Mouse (Mus musculus) cerebellum, adult 11 months (tissue): Measurements from ENCODE around the gene Zpbp2.

Experiments
- DNase-seq: peaks from one replicate; pipeline ENCODE4 v3.0.0; 2022

Zpbp2 gene

DNA sequence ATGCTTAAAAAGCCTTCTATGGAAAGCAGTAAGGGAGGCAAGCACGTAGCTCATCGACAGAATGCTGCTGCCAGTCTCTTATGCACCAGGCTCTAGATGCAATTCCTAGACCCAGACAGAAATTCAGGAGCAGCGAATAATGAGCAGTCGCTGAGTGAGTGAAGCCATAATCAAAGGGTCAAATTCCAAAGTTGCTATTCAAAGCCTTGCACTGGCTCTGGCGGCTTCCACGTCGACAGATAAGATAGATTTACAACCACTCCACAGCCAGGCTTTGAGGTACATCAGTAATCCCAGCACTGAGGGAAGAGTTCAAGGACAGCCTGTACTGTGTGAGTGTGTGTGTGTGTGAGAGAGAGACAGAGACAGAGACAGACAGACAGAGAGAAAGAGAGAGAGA is 10.0 kb downstream of the Zpbp2 start:
- DNase-seq = no peak

DNA sequence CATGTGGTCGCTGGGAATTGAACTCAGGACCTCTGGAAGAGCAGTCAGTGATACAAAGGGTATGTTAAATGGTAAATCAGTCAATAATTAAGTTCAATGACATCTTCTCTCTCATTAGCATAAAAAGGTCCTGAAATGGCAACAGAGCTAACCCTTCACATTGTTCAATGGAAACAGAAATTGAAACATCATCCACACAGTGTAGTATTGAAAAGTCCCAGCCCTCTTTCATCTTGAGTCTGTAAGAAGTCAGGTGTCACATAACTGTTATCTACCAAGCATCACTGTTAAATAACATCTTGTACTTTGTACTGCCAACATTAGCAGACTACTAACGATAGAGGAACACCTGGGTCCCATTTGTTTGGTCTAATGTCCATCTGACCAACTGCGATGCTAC is 12.1 kb downstream of the Zpbp2 start:
- DNase-seq = no peak

DNA sequence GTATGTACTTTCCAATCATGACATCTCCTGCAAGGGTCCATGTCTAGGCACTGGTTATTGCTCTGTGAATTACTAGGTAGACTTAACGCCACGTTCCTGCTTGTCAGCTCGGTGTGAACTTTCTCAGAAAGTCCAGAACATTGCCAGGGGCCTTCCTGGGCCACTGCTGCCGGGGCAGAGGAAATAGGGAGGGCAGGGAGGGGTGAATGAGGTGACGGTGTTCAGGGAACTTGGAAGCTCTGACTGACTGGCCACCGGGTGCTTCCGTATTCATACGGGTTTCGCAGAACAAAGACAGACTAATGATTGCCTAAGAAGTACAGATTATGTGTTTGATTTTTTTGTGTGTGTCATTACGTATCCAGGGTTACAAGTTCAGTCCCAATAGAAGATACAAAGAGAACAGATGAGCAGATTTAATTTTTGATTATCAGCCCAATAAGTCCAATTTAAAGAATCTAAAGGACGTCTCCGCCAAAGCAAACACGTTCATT is 13.1 kb downstream of the Zpbp2 start:
- DNase-seq = no peak

DNA sequence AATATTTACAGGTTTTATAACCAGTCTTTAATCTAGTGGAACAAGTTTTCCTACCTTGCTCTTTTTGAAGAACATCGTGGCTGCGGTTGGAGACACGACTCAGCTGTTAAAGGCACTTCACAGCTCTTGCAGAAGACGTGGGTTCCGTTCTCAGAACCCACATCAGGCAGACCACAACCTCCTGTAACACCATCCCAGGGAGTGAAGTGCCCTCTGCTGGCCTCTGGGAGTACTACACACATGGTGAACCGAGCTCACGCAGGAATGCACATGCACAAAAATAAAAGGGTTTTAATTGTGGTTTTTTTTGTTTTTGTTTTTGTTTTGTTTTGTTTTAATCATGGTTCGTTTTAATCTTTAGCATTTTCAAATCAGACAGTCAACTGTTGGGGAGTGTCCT is 17.4 kb downstream of the Zpbp2 start:
- no peak for DNase-seq

DNA sequence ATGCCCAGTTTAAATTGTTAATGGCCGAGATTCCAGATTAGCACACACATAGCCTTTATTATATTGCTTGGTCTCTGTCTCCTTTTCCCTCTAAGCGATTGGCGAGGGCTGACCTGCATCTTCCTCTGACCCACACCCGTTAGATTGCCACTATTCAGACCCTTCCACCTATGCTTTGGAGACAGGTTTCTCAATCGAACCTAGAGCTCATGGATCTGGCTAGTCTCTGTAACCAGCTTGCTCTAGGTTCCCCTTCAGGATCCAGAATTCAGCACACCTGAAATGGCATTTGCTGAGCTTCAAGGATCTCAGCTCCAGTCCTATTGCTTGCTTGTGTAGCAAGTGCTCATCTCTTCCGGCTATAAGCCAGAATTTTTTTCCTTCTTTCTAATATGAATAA is 18.6 kb downstream of the Zpbp2 start:
- DNase-seq = no peak

DNA sequence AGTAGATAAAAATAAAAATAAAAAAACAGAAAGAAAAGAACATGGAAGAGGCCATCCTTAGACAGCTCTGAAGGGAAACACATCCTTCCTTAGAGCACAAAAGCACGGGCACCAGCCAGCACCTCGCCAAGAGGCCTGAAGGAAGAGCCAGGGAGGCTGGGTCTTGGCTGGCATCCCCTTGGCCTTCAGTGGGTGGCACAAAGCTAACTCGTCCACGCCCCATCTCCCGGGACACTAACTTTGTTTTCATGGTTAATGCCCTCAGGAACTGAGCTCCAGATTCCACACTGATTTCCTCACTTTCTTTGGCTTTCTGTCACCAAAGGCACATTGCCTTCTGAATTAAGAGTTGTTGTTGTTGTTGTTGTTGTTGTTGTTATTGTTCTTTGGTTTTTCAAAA is 26.9 kb downstream of the Zpbp2 start:
- DNase-seq = no peak

DNA sequence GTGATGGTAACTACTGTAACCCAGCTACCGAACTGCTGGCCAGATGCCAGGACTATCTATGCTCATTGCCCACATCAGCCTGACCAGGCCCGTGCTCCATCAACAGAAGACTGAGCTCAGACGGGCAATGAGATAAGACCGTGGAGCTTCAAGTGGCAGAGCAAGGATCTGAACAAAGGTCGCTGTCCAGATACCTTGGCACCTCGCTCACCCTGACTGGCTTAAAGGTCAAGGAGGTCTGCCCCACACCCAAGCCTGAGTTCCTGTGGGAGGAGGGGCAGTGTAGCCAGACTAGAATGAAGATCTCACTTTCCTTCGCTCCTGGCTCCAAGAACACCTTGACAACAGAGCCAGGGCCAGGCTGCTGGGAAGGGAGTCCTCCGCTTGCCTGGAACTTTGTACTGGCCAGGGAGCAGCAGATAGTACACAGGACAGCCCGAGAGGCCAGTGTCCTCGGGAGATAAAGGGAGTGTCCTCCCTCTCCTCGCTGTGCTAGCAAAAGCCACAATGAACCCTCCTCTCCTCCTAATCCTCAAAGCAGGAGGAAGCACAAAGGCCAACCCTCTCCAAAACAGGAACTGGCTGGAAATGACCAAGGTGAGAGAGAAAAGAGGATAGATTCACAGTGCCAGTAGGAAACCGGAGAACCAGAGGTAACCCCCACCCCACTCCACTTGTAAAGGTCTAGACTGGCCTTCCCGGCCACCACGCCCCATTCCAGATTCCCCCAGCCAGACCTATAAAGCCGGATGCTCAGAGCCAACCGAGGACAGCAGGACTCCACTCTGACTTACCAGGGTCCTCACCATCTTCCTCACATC is 29.6 kb downstream of the Zpbp2 start:
- no peak for DNase-seq

DNA sequence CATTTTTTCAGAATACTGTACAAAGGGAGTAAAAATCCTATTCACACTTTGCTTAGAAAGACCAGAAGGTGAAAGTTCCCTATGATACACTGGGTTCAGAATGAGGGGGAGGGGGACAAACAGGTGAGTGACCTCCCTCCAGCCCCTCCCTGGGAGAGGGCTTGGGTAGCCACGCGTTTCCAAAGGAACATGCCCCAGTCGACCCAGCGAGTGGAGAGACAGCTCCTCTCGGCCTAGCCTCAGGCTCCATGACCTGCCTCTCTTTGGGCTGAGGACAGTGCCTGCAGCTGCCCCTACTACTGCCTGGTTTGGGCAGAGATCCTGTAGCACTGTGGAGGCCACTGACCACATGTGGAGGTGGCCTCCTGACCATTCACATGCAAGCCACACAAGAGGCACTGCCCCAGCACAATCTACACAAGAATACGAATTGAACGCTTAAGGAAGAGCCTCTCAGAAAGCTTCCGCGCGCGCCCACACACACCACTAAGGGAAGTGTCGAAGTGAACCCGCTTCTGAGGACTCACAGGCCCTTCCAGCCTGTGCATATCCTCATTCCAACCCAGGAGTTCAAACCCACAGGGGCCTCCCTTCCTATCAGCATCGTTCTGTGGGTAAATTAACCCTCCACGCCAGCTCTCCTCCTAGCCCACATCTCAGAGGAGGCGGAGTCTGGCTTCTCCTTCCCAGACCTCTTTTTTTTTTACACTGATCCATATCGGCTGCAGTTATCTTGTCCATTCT is 30.6 kb downstream of the Zpbp2 start:
- no peak for DNase-seq

DNA sequence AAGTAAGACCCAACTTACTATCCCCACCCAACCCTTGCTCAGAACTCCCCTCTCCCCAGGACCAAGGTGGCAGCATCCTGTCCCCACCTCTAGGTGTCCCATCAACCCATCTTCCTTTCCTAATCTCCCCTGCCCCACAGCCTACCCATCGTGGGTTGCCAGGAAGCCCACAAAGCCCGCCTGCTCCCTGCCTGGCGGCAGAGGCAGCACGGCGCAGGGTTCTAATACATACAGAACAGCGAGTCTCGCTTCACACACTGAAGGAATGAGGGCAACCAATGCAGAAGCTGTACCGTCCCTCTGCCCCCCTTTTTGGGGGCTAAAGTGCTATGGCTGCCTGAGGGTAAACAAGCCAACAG is 31.1 kb downstream of the Zpbp2 start:
- no peak for DNase-seq

DNA sequence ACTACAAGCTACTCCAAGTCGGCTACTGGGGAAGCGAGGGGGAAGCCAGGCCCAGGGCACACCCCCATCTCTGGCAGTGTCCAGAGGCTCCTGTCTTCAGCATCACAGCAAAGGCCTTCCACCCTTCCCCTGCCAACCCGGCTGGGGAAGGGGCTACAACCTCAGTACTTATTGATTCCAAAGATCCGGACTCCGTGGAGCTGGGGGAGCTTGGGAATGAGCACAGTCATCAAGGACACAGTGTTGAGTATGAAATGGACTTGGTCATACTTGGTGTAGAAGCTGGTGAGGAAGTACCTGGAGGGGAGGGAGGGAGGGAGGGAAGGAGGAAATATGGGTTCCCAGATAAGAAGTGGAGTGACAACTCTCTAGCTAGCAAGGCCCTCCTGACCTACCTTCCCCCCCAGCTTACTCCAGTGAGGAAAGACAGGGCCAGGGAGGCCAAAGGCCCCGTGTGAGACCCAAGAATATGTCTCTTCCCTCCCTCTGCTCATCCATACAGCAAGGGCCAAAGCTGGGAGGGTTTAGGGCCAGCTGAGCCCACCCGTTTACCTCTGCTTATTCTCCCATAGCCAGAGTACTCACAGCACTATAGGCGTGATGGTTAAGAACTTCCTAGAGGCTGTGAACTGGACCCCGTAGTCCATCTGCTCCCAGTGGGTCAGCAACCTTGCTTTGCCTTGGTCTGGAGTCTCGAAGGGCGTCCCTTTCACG is 31.8 kb downstream of the Zpbp2 start:
- DNase-seq = no peak

DNA sequence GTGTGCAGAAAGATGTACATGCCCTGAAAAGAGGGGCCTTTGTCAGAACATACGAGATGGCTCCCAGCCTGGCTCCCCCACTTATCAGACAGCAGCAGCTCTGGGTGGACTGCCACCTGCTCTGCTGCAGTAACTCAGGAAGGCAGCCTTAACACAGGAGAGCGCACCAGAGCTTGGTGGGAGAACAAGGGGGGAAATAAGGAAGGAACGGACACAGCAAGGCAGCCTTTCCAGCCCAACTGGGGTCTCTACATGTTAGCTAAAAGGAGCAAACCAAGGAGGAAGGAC is 32.3 kb downstream of the Zpbp2 start:
- no peak for DNase-seq

DNA sequence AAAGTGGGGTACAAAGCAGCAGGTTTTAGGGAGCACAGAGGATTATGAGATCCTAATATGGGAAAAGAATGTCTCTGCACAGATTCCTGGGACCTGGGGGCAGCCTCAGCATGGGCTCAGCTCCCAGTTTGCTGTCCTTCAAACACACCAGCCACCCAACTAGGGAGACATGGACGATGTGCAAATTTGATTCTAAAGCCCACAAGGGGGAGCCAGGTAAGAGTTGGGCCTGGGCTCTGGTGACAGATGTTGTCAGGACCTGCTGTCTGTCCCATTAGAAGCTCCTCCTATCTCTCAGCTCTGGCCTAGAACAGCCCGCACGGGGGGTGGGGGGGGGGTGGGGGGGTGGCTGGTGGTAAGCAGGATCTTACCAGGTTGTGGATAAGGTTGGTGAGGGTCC is 32.7 kb downstream of the Zpbp2 start:
- no peak for DNase-seq

DNA sequence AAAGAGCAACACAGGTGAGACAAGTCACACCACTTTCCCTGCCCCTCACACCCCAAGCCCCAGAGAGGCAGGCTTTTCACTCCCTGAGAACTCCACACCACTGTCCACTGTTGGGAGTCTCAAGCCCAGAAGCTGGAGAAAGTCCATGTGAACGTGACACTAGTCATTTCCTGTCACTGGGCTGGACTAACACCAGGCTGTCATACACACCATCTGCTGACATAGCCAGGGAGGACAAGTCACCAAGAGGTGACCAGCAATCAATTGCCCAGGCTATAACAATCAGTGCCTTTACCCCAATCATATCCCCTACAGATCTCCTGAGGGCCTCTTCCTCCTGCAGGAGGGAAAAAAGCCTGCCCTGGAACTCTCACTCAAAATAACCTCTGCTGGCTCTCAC is 33.2 kb downstream of the Zpbp2 start:
- no peak for DNase-seq

DNA sequence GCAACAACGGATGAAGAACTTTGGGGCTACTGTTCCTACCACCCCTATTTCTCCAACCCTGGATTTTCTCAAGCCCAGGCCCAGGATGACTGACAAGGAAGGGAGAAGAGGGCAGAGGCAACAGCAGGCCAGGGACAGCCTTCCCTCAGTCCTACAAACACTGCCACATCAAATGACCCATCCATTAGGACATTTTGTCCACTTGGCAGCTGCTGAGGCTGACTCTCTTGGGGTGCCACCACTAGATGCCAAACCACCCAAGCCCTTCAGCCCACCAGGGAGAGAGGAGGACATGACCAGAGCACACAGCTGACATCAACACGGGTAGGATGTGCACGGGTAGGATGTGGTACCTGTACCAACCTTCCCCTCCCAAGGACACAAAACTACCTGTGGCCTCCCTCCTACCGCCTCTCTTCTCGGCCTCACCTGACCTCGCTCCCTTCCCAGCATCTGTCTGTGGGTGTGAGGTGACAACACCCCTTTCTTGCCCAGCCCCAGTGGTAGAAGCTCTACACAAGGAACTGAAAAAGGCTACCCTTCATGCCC is 33.8 kb downstream of the Zpbp2 start:
- no peak for DNase-seq

DNA sequence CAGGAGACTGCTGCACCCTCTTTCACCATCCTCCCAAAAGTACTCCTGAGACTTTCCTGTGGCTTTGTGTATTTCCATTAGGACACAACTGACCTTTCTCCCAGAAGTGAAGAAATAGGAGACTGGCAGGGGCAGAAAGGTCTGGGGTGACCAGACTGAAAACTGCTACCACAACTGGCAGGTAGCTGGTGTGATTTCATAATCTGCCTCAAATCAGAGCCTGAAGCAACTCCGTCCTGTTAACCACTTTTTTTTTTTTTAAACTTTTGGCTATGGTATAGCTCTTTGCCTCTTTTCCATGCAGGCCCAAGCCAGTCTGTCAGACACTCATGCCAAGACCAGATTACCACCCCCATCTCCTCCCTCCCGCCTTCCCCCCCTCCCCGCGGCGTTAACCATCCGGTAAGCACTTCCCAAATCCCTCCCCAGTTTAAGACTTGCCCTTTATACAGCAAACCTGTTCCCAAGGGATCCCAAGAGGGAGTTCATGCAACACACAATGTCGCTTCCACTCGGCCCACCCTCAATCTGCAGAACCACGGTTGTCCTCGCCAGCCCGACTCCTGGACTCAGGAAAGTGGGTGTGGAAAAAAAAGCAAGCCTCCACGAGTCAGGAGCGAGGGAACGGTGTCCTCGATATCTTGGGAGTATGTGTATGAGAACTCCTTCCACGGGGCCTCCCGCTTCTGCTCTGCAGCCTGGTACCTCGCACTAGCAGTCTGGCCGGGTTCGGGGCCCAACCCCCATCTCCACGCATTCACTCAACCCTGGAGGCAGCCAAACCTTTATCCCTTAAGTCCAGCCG is 35.4 kb downstream of the Zpbp2 start:
- no peak for DNase-seq

DNA sequence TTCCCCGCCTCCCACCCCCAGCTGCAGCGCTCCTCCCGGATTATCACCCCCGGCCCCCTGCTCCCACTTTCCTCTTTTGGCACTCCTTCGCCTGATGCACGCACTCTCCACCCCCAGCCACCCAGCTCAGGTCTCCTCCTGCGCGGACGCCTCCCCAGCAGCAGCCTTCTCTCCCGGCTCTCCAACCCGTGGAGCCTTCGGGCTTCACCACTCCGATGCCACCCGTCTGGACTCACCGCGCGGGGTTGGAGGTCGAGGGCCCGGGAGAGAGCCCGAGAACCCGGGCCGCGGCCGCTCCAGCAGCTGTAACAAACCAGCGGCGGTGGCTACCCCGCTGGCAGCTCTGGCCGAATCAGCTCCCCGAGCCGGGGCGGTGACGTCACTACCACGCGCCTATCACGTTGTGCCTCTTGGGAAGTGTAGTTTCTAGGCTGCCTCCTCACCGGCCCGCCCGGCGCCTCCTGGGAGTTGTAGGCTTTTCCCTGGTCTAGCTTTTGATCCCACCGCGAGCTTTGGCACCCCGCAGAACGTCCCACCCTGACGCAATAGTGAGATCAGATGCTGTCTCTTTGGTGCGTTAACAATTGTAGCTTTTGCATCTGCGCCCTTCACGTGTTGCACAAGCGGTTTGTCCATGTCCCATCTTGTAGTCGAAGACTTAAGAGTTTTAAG is 36.1 kb downstream of the Zpbp2 start, which contains the start of gene Ormdl3:
TSS of gene Ormdl3 (minus strand) at position 477 of the 672 bp plus-strand sequence.
- DNase-seq = peak; percentile 95

DNA sequence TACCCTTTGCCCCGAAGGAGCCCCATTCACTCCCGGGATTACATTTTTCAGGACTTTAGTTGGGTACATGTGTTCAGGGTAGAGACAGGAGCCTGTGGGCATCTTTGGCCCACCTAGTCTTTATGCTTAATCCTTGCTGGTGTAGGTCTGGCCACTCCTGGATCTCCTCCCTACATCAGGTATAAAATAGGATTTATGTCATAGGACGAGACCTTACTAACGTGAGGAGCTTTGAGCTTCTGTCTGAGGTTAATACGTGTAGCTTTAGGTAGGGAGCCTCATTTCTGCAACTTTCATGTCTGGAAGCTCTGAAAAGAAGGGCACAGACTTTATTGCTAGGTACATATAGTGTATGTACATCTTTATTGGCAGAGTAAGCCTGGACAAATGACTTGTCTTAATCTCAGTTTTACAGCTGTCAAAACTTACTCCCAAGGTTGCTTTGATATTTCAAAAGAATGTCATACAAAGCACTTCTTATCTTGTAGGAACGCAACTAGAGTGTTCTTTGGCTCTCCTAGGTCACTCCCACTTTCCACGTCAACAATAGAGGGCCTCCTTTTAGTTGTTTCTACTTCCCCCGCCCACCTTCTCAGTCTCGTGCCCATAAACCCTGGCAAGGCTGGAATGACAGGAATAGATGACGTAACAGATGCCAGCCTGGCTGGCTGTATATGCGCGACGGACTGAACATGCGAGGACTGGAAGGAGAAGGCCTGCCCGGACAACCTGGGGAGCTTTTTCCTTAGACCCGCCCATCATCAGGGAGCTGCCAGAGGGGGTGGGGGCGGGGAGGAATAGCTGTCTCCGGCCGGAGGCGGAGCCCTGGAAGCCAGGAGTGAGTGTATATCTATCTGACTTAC is 37.0 kb downstream of the Zpbp2 start:
- peak; percentile 37 for DNase-seq

DNA sequence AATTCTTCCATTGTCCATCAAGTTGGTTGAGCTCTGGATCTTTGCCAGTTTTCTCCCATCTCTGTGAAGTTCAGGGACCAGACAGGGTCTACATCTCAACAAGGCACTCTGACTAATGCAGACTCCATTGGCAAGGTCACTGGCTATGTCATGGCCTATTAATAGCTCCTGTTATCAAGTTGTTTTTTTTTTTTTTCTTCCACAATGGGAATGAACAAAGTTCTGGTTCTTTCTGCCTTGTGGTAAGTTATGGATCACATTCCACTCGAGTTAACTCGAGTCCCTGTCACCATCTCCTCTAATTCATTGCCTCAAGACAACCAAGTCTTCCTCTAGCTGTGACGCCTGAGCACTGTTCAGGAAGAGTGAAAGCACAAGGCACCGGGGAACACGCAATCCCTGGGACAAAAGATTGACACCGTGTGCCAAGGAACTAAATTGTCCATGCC is 38.0 kb downstream of the Zpbp2 start:
- DNase-seq = no peak

DNA sequence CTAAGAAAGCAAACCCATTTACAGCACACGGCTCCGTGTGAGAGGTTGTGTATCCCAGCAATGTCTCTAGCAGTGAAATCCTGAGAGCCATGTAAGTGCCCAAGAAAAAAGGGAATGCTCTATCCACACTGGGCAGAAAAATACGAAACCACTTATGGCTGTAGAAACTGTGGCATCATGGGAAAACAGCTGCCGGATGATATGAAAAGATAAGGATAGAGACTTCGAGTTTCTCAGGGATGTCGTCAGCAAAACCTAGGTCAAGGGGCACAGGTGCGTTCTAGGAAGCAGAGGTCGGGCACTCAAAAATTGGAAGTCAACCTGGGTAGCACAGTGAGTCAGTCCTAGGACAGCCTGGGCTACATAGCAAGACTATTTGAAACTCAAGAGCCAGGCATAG is 38.4 kb downstream of the Zpbp2 start:
- DNase-seq = no peak

DNA sequence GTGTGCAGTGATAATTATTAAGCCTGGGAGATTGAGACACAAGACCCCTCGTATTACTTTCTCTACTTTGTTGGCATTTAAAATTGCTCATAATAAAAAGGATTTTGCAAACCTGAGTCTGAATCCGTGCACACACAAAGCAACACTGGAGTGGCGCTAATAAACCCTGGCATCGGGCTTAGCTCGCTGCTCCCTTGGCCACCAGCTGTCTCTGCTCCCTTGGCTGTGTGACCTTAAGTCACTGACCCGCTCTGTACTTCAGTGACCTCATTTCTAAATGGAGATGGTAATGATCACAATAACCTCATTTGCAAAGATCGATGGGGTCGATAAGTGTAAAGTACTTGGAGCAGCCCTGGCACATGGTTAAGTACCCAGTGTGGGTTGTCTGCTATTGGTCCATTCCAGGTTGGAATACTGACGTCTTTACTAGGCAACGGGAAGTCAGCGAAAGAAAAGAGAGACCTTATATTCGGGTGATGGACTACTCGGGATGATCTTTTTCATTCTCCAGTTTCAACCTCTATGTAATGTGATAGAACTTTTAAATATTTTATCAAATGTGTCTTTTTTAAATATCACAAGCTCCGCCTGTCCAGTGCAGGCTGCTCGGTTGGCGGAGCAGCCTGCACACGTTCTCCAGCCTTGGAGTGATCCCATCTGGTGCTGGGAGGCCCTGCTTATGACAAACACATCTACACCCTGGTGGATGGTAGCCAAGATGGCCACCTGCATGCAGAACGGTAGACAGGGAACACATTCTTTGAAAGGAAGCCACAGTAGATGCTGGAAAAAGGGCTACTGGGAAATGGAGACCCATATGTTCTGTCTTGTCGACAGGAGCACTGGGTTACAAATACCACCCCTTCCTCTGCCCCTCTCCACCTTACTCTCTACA is 39.9 kb downstream of the Zpbp2 start:
- peak; percentile 40 for DNase-seq
